Mouse (Mus musculus) cerebellum, adult 2 months (tissue): Measurements from ENCODE around the gene Ranbp3.

ENCODE experiments used
- CTCF ChIP-seq: fragments of 200-500 bp; IDR thresholded peaks from 2 replicates; pipeline ENCODE4 v1.5.1; 2011; ENCODE audit warnings: low read depth, mild to moderate bottlenecking, control low read depth, low read length, moderate library complexity, borderline replicate concordance; ENCODE audit not compliant: insufficient read depth
- POLR2A ChIP-seq: fragments of 200-500 bp; IDR thresholded peaks from 2 replicates; pipeline ENCODE4 v1.6.1; 2011; ENCODE audit warnings: low read length, control low read depth, borderline replicate concordance; ENCODE audit not compliant: insufficient read depth

GRCm38 (mm10) chr17:56708692-56709091 is 35.6 kb downstream of the Ranbp3 start:
- TF ChIP-seq CTCF (no peak), POLR2A (no peak)
